Mouse (Mus musculus) CD4-positive, CD25-positive, alpha-beta regulatory T cell, adult 4 months (primary cell): ENCODE data around the gene Akap2. TPM values are rescaled to one million over a fixed set of nuclear protein-coding genes. Genes with fewer than 3 reads are reported as not detected.
"Not testable (repeated sequence)": the region's sequence is repeated elsewhere in the genome, so short reads cannot be mapped to it uniquely, and the experiment has no call there.

Experiments
- ATAC-seq: one replicate; pipeline ENCODE4 v1.8.0; 2017
- polyA plus RNA-seq, 2 experiments: library from polyadenylated mRNA; unstranded; fragments of 100-300 nt; shearing (Covaris generic); gene quantifications; one replicate each; pipeline ENCODE4 v1.2.1; 2017

The Akap2 gene
- polyA plus RNA-seq, 2 experiments from 2014 or later = 4.3 to 4.5 TPM

- ATAC-seq = peak; percentile 80
Observed at GRCm38 (mm10) chr4:57879804-57880357, 162.4 kb downstream of the Akap2 start.

- ATAC-seq = peak; percentile 58
Observed at GRCm38 (mm10) chr4:57883520-57884421, 166.3 kb downstream of the Akap2 start.

- ATAC-seq = no peak
Observed at GRCm38 (mm10) chr4:57884511-57884910, 167.1 kb downstream of the Akap2 start.

- ATAC-seq = no peak
Observed at GRCm38 (mm10) chr4:57885186-57885585, 167.7 kb downstream of the Akap2 start.

- peak; percentile 48 for ATAC-seq
Observed at GRCm38 (mm10) chr4:57886066-57886887, 168.8 kb downstream of the Akap2 start.

- ATAC-seq = no peak
Observed at GRCm38 (mm10) chr4:57886888-57887230, 169.4 kb downstream of the Akap2 start.

GRCm38 (mm10) chr4:57888246-57888645, 170.8 kb downstream of the Akap2 start:
- ATAC-seq = no peak

- ATAC-seq = not testable (repeated sequence)
Observed at GRCm38 (mm10) chr4:57888978-57889377, 171.5 kb downstream of the Akap2 start.

GRCm38 (mm10) chr4:57889773-57890172, 172.3 kb downstream of the Akap2 start:
- ATAC-seq = no peak

GRCm38 (mm10) chr4:57892001-57892586, 174.6 kb downstream of the Akap2 start:
- no peak for ATAC-seq

- ATAC-seq = no peak
Observed at GRCm38 (mm10) chr4:57895140-57895539, 177.7 kb downstream of the Akap2 start.

GRCm38 (mm10) chr4:57895902-57896301, 178.4 kb downstream of the Akap2 start:
- ATAC-seq = no peak

GRCm38 (mm10) chr4:57896631-57897030, 179.2 kb downstream of the Akap2 start:
- ATAC-seq = peak; percentile 38

- peak; percentile 75 for ATAC-seq
Observed at GRCm38 (mm10) chr4:57901210-57901609, 183.8 kb downstream of the Akap2 start.

GRCm38 (mm10) chr4:57902619-57903018, 185.2 kb downstream of the Akap2 start:
- ATAC-seq = no peak

GRCm38 (mm10) chr4:57904211-57904610, 186.8 kb downstream of the Akap2 start:
- ATAC-seq = peak; percentile 83

- ATAC-seq = peak; percentile 16
Observed at GRCm38 (mm10) chr4:57904638-57905037, 187.2 kb downstream of the Akap2 start.

GRCm38 (mm10) chr4:57906708-57907107, 189.3 kb downstream of the Akap2 start:
- no peak for ATAC-seq

- ATAC-seq = no peak
Observed at GRCm38 (mm10) chr4:57908860-57909259, 191.4 kb downstream of the Akap2 start.

- ATAC-seq = no peak
Observed at GRCm38 (mm10) chr4:57913021-57913420, 195.6 kb downstream of the Akap2 start.

GRCm38 (mm10) chr4:57914193-57915190, 197.0 kb downstream of the Akap2 start:
- no peak for ATAC-seq
